Mouse (Mus musculus): ENCODE measurements around the gene Kcnc2. TPM values are rescaled to one million over a fixed set of nuclear protein-coding genes. Genes with fewer than 3 reads are reported as not detected.
A peak's percentile ranks its signal among the peaks of the same experiment; 100 is the strongest.

Kcnc2 gene
- polyA plus RNA-seq, 1 experiment from 2014 or later, result 12.7 TPM

GRCm38 (mm10) chr10:112400591-112401404 is 129.9 kb downstream of the Kcnc2 start:
- Histone ChIP-seq H3K9ac (replicated peaks) (no peak overlapping the region), H3K4me2 (peak overlapping the region; percentile 31), H3K36me3 (no peaks in the 10 kb centered on the region), H3K4me3 (replicated peaks) (no peak overlapping the region), H3K27ac (replicated peaks) (peak overlapping the region; percentile 54), H3K9me3 (replicated peaks) (no peaks in the 10 kb centered on the region), H3K4me1 (peaks cover 11% of the 10 kb centered on the region), H3K27me3 (replicated peaks) (no peaks in the 10 kb centered on the region)
- 45% methylated on average over 9 of the region's 9 CpGs for WGBS
- ATAC-seq (ENCODE audit: low FRiP score), result peak; percentile 80

- no peaks in the 10 kb centered on the region for H3K27me3 ChIP-seq (replicated peaks)
- no peak overlapping the region for H3K9ac ChIP-seq (replicated peaks)
- H3K27ac ChIP-seq (replicated peaks), result no peak overlapping the region
- H3K36me3 ChIP-seq, result no peaks in the 10 kb centered on the region
- ATAC-seq (ENCODE audit: low FRiP score), result no peak
- H3K9me3 ChIP-seq (replicated peaks), result no peaks in the 10 kb centered on the region
- H3K4me3 ChIP-seq (replicated peaks), result no peak overlapping the region
- WGBS, result 70% methylated on average over 2 of the region's 2 CpGs
- no peak overlapping the region for H3K4me2 ChIP-seq
- no peaks in the 10 kb centered on the region for H3K4me1 ChIP-seq
These were observed 138.6 kb downstream of the Kcnc2 start for GRCm38 (mm10) chr10:112409525-112409924.

GRCm38 (mm10) chr10:112423327-112423726 is 152.4 kb downstream of the Kcnc2 start:
- H3K4me1 ChIP-seq, result no peaks in the 10 kb centered on the region
- no peaks in the 10 kb centered on the region for H3K9me3 ChIP-seq (replicated peaks)
- no peak overlapping the region for H3K4me2 ChIP-seq
- 55% methylated on average over 10 of the region's 10 CpGs for WGBS
- no peak overlapping the region for H3K9ac ChIP-seq (replicated peaks)
- no peak overlapping the region for H3K27ac ChIP-seq (replicated peaks)
- H3K4me3 ChIP-seq (replicated peaks), result no peak overlapping the region
- H3K27me3 ChIP-seq (replicated peaks), result no peaks in the 10 kb centered on the region
- ATAC-seq (ENCODE audit: low FRiP score), result no peak
- no peaks in the 10 kb centered on the region for H3K36me3 ChIP-seq

- WGBS, result 87% methylated on average over 2 of the region's 2 CpGs
- H3K9me3 ChIP-seq (replicated peaks), result no peaks in the 10 kb centered on the region
- H3K27me3 ChIP-seq (replicated peaks), result no peaks in the 10 kb centered on the region
- no peak overlapping the region for H3K9ac ChIP-seq (replicated peaks)
- no peak overlapping the region for H3K27ac ChIP-seq (replicated peaks)
- H3K36me3 ChIP-seq, result no peaks in the 10 kb centered on the region
- no peak overlapping the region for H3K4me3 ChIP-seq (replicated peaks)
- no peak overlapping the region for H3K4me2 ChIP-seq
- ATAC-seq (ENCODE audit: low FRiP score), result no peak
- H3K4me1 ChIP-seq, result no peaks in the 10 kb centered on the region
These were observed 166.0 kb downstream of the Kcnc2 start for GRCm38 (mm10) chr10:112436950-112437349.

- WGBS, result 80% methylated on average over 4 of the region's 4 CpGs
- H3K9me3 ChIP-seq (replicated peaks), result no peaks in the 10 kb centered on the region
- no peaks in the 10 kb centered on the region for H3K4me1 ChIP-seq
- no peak overlapping the region for H3K4me2 ChIP-seq
- no peak overlapping the region for H3K9ac ChIP-seq (replicated peaks)
- no peaks in the 10 kb centered on the region for H3K36me3 ChIP-seq
- no peak for ATAC-seq (ENCODE audit: low FRiP score)
- H3K4me3 ChIP-seq (replicated peaks), result no peak overlapping the region
- H3K27me3 ChIP-seq (replicated peaks), result no peaks in the 10 kb centered on the region
- no peak overlapping the region for H3K27ac ChIP-seq (replicated peaks)
These were observed 173.7 kb downstream of the Kcnc2 start for GRCm38 (mm10) chr10:112444640-112445039.

GRCm38 (mm10) chr10:112450910-112451309 is 180.0 kb downstream of the Kcnc2 start:
- WGBS, result 91% methylated on average over 5 of the region's 5 CpGs
- Histone ChIP-seq H3K4me3 (replicated peaks) (no peak overlapping the region), H3K4me1 (no peaks in the 10 kb centered on the region), H3K36me3 (peaks cover 4% of the 10 kb centered on the region; the same call in 1 of the 2 replicates), H3K9ac (replicated peaks) (no peak overlapping the region), H3K9me3 (replicated peaks) (no peaks in the 10 kb centered on the region), H3K27ac (replicated peaks) (no peak overlapping the region), H3K27me3 (replicated peaks) (no peaks in the 10 kb centered on the region), H3K4me2 (no peak overlapping the region)
- ATAC-seq (ENCODE audit: low FRiP score), result no peak

GRCm38 (mm10) chr10:112468689-112469384 is 197.9 kb downstream of the Kcnc2 start:
- 91% methylated on average over 6 of the region's 6 CpGs for WGBS
- no peak for ATAC-seq (ENCODE audit: low FRiP score)

GRCm38 (mm10) chr10:112474122-112474810 is 203.3 kb downstream of the Kcnc2 start:
- Histone ChIP-seq H3K27ac (replicated peaks) (no peak overlapping the region), H3K9me3 (replicated peaks) (no peaks in the 10 kb centered on the region), H3K4me3 (replicated peaks) (no peak overlapping the region), H3K4me2 (no peak overlapping the region), H3K36me3 (no peaks in the 10 kb centered on the region), H3K27me3 (replicated peaks) (no peaks in the 10 kb centered on the region), H3K4me1 (no peaks in the 10 kb centered on the region), H3K9ac (replicated peaks) (no peak overlapping the region)
- no peak for ATAC-seq (ENCODE audit: low FRiP score)
- WGBS, result 92% methylated on average over 6 of the region's 6 CpGs

More at GRCm38 (mm10) chr10:112468689-112469384, 197.9 kb downstream of the Kcnc2 start:
- Histone ChIP-seq H3K4me1 (no peaks in the 10 kb centered on the region), H3K9ac (replicated peaks) (no peak overlapping the region), H3K36me3 (no peaks in the 10 kb centered on the region), H3K4me2 (no peak overlapping the region), H3K27ac (replicated peaks) (no peak overlapping the region), H3K4me3 (replicated peaks) (no peak overlapping the region), H3K27me3 (replicated peaks) (no peaks in the 10 kb centered on the region), H3K9me3 (replicated peaks) (no peaks in the 10 kb centered on the region)

- no peaks in the 10 kb centered on the region for H3K36me3 ChIP-seq
- H3K9me3 ChIP-seq (replicated peaks), result no peaks in the 10 kb centered on the region
- H3K4me2 ChIP-seq, result no peak overlapping the region
- H3K27ac ChIP-seq (replicated peaks), result no peak overlapping the region
- H3K9ac ChIP-seq (replicated peaks), result no peak overlapping the region
- no peaks in the 10 kb centered on the region for H3K4me1 ChIP-seq
- H3K27me3 ChIP-seq (replicated peaks), result no peaks in the 10 kb centered on the region
- H3K4me3 ChIP-seq (replicated peaks), result no peak overlapping the region
- no peak for ATAC-seq (ENCODE audit: low FRiP score)
- 92% methylated on average over 2 of the region's 2 CpGs for WGBS
These were observed 210.5 kb downstream of the Kcnc2 start for GRCm38 (mm10) chr10:112481461-112481860.

GRCm38 (mm10) chr10:112481921-112482607 is 211.1 kb downstream of the Kcnc2 start:
- Histone ChIP-seq H3K9ac (replicated peaks) (no peak overlapping the region), H3K36me3 (no peaks in the 10 kb centered on the region), H3K4me1 (no peaks in the 10 kb centered on the region), H3K9me3 (replicated peaks) (no peaks in the 10 kb centered on the region), H3K4me3 (replicated peaks) (no peak overlapping the region), H3K27me3 (replicated peaks) (no peaks in the 10 kb centered on the region), H3K27ac (replicated peaks) (no peak overlapping the region), H3K4me2 (no peak overlapping the region)
- ATAC-seq (ENCODE audit: low FRiP score), result no peak
- WGBS, result 92% methylated on average over 9 of the region's 9 CpGs

- no peak overlapping the region for H3K9ac ChIP-seq (replicated peaks)
- no peaks in the 10 kb centered on the region for H3K36me3 ChIP-seq
- ATAC-seq (ENCODE audit: low FRiP score), result no peak
- no peaks in the 10 kb centered on the region for H3K9me3 ChIP-seq (replicated peaks)
- 82% methylated on average over 11 of the region's 11 CpGs for WGBS
- H3K4me2 ChIP-seq, result no peak overlapping the region
- no peak overlapping the region for H3K4me3 ChIP-seq (replicated peaks)
- H3K27ac ChIP-seq (replicated peaks), result no peak overlapping the region
- no peaks in the 10 kb centered on the region for H3K4me1 ChIP-seq
- no peaks in the 10 kb centered on the region for H3K27me3 ChIP-seq (replicated peaks)
These were observed 213.6 kb downstream of the Kcnc2 start for GRCm38 (mm10) chr10:112484387-112485105.

Data from neural tube, embryonic 15.5 days (tissue).